Mouse (Mus musculus): ENCODE results near the gene Errfi1.

GRCm38 (mm10) chr4:150909451-150910156 lies 55.9 kb downstream of the Errfi1 start:
- peak; percentile 82 for TF ChIP-seq POLR2A (IDR thresholded peaks at IDR 0.05; ENCODE audit: borderline replicate concordance, extremely low read depth, insufficient read depth, insufficient read length, poor library complexity, severe bottlenecking)
- TF ChIP-seq CTCF (IDR thresholded peaks at IDR 0.05; ENCODE audit: borderline replicate concordance, extremely low read depth, insufficient read depth, insufficient read length) = peak; percentile 41; the same call in 1 of the 2 replicates

Data from brain, embryonic 14.5 days (tissue).